Mouse (Mus musculus) thymus, adult 18-20 months (tissue): ENCODE results near the gene Usp43.

Experiments used
- DNase-seq, 2 experiments: peaks; one replicate each; pipeline ENCODE4 v3.0.0; 2022; ENCODE audit warnings: mixed read lengths in 2 of 2

Gene Usp43

DNA sequence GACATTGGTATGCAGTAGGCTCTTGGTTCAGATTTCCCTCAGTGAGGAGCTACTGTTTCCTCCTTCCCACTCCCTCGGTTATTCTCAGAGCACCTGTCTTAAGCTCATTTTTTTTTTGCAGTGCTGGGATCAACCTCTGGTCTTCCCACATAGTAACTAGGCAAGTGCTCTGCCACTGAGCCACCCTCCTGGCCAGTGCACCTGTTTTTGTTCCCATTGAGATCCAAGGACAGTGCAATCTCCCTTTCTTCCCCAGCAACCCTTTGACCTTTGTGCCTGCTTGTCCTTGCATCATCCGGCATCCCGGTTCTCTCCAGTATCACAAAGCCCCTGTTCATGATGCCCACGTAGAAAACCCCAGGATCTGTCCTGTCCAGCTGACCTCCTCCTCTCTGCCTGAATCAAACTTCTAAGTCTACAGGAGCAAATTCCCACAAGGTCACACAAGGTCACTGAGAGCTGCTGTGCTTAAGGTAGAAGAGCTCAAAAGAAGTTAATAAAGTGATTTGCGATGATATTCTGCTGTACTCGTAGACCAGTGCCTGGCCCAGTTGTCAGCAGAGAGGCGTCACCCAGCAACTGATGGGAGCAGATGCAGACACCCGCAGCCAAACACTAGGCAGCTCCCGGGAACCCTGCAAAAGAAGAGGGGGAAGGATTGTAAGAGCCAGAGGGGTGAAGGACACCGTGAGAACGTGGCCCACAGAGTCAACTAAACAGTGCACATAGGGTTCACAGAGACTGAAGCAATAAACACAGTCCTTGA lies 114.9 kb downstream of the Usp43 start:
- DNase-seq: no peak

DNA sequence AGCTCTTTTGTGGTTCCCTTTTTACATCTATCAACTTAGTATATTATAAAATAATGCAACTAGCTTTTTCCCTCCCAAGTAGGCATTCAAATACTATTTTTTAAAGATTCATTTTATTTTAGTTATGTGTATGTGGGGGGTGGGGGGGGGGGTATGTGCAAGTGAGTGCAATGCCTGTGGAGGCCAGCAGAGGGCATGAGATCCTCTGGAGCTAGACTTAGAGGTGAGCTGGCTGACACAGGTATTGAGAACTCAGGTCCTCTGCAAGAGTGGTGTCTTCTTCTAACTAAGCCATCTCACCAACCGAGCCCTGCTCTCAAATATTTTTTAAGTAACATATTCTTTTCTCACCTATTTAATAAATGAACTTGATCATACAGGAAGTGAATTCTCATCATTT lies 116.4 kb downstream of the Usp43 start:
- DNase-seq: no peak
